Mouse (Mus musculus): Measurements from ENCODE around the gene Mtrf1l.

GRCm38 (mm10) chr10:5826336-5827025 is 2.8 kb upstream of the Mtrf1l start:
- TF ChIP-seq CTCF (IDR thresholded peaks at IDR 0.05; ENCODE audit: borderline replicate concordance, control insufficient read depth, extremely low read depth, insufficient read depth, low read length, poor library complexity) (no peak), POLR2A (IDR thresholded peaks at IDR 0.05; ENCODE audit: control insufficient read depth, extremely low read depth, insufficient read depth, low read length, poor library complexity) (no peak)

Measured in thymus, adult 2 months (tissue).